Mouse (Mus musculus): ENCODE data around the gene Gapdh.

- no peak for TF ChIP-seq POLR2A (IDR thresholded peaks at IDR 0.05; ENCODE audit: insufficient read depth, low read depth, low read length)
- TF ChIP-seq CTCF (IDR thresholded peaks at IDR 0.05), result no peak
Observed at GRCm38 (mm10) chr6:125190816-125191215, 24.5 kb upstream of the Gapdh start.

All from heart, adult 2 months (tissue).